Mouse (Mus musculus) lung, postnatal 0 days (tissue): ENCODE measurements at regions not wholly inside any gene's neighbourhood (a gene's known extent, or its start where the extent isn't known, plus 50 kb on each side); places are given as distances from the start of the nearest gene placed in this dataset.

Experiments used
- CTCF ChIP-seq: IDR thresholded peaks from 2 replicates; pipeline ENCODE4 v1.5.1; 2016; ENCODE audit warnings: antibody characterized with exemption, mild to moderate bottlenecking
- EP300 ChIP-seq: IDR thresholded peaks from 2 replicates; pipeline ENCODE4 v1.6.1; 2016; ENCODE audit warnings: antibody characterized with exemption, mild to moderate bottlenecking, control low read depth

- TF ChIP-seq CTCF = no peak
- TF ChIP-seq EP300 = no peak
Observed at GRCm38 (mm10) chr9:94163671-94164070, 374.2 kb downstream of the 1190002N15Rik start.
